In genomic region chr4:59332089-59332488, GRCm38 (mm10) we compare ENCODE assay signal across 8 mouse cellular contexts.
DNase-seq lines count a peak whose midpoint lies in the region; ATAC-seq and TF ChIP-seq lines count a peak whose summit lies in the region.

No protein-coding gene starts in this region.

- TF ChIP-seq CTCF in kidney, adult 2 months (conservative IDR thresholded peaks at IDR 0.05; ENCODE audit: insufficient read depth, insufficient read length, low read depth, low read length), result no peak
- no peak for TF ChIP-seq CTCF in bone marrow, adult 2 months (IDR thresholded peaks at IDR 0.05; ENCODE audit: control insufficient read depth, insufficient read depth, low read length)
- no peak for TF ChIP-seq CTCF in liver, postnatal 0 days (IDR thresholded peaks at IDR 0.05; ENCODE audit: low read depth)
- no peak for TF ChIP-seq CTCF in cerebellum, adult 2 months (IDR thresholded peaks at IDR 0.05; ENCODE audit: borderline replicate concordance, insufficient read depth, low read depth, low read length)

- no peak for TF ChIP-seq POLR2A in kidney, adult 2 months (IDR thresholded peaks at IDR 0.05; ENCODE audit: low read depth, low read length)
- TF ChIP-seq POLR2A in bone marrow, adult 2 months (IDR thresholded peaks at IDR 0.05; ENCODE audit: borderline replicate concordance, control insufficient read depth, low read depth, low read length), result no peak
- no peak for TF ChIP-seq POLR2A in cerebellum, adult 2 months (IDR thresholded peaks at IDR 0.05; ENCODE audit: borderline replicate concordance, insufficient read depth, low read length)

- H3K9me3 ChIP-seq in embryonic facial prominence, embryonic 10.5 days, result no peaks in the 10 kb centered on the region
- no peaks in the 10 kb centered on the region for H3K9me3 ChIP-seq in liver, postnatal 0 days (ENCODE audit: low read length)

- H3K9ac ChIP-seq in liver, postnatal 0 days (replicated peaks), result no peak overlapping the region

- H3K4me3 ChIP-seq in kidney, adult 2 months (ENCODE audit: insufficient read depth, low read depth, low read length), result no peak overlapping the region
- H3K4me3 ChIP-seq in bone marrow, adult 2 months (replicated peaks; ENCODE audit: control insufficient read depth, low read depth, low read length), result no peak overlapping the region
- H3K4me3 ChIP-seq in embryonic facial prominence, embryonic 10.5 days, result no peak overlapping the region
- H3K4me3 ChIP-seq in liver, postnatal 0 days (ENCODE audit: low read depth, low read length), result no peak overlapping the region
- H3K4me3 ChIP-seq in cerebellum, adult 2 months (replicated peaks; ENCODE audit: insufficient read depth, low read depth, low read length), result no peak overlapping the region

- no peaks in the 10 kb centered on the region for H3K36me3 ChIP-seq in kidney, adult 2 months (ENCODE audit: control insufficient read depth, insufficient read depth, low read length)
- H3K36me3 ChIP-seq in embryonic facial prominence, embryonic 10.5 days (replicated peaks), result no peaks in the 10 kb centered on the region
- peaks cover 7% of the 10 kb centered on the region for H3K36me3 ChIP-seq in liver, postnatal 0 days (replicated peaks; ENCODE audit: insufficient read depth, low read length)

- peak overlapping the region; percentile 33; the same call in 1 of the 2 replicates for H3K4me2 ChIP-seq in liver, postnatal 0 days (ENCODE audit: low read depth, low read length)

- no peaks in the 10 kb centered on the region for H3K27me3 ChIP-seq in kidney, adult 2 months (replicated peaks; ENCODE audit: control insufficient read depth, insufficient read depth, low read length)
- H3K27me3 ChIP-seq in embryonic facial prominence, embryonic 10.5 days (replicated peaks; ENCODE audit: low read depth, poor library complexity, severe bottlenecking), result no peaks in the 10 kb centered on the region
- no peaks in the 10 kb centered on the region for H3K27me3 ChIP-seq in liver, postnatal 0 days (ENCODE audit: insufficient read depth, low read length)
- no peaks in the 10 kb centered on the region for H3K27me3 ChIP-seq in cerebellum, adult 2 months (ENCODE audit: control insufficient read depth, insufficient read depth, low read length)

- H3K4me1 ChIP-seq in kidney, adult 2 months (ENCODE audit: control insufficient read depth, insufficient read depth, low read length), result 0 out of 2 replicates have a peak, but pooled peaks cover 4% of the 10 kb centered on the region
- peaks cover 11% of the 10 kb centered on the region for H3K4me1 ChIP-seq in bone marrow, adult 2 months (ENCODE audit: control insufficient read depth, insufficient read depth, low read length)
- H3K4me1 ChIP-seq in embryonic facial prominence, embryonic 10.5 days, result peaks cover 13% of the 10 kb centered on the region
- H3K4me1 ChIP-seq in liver, postnatal 0 days (ENCODE audit: insufficient read depth), result peaks cover 40% of the 10 kb centered on the region
- H3K4me1 ChIP-seq in cerebellum, adult 2 months (ENCODE audit: control insufficient read depth, insufficient read depth, low read length), result no peaks in the 10 kb centered on the region

- peak overlapping the region; percentile 65; the same call in 1 of the 2 replicates for H3K27ac ChIP-seq in kidney, adult 2 months (ENCODE audit: insufficient read depth, low read depth, low read length)
- H3K27ac ChIP-seq in bone marrow, adult 2 months (ENCODE audit: control insufficient read depth, insufficient read depth, low read depth, low read length, poor library complexity), result peak overlapping the region; percentile 98
- 0 out of 2 replicates have a peak overlapping the region, but pooled peaks have one; percentile 51 for H3K27ac ChIP-seq in embryonic facial prominence, embryonic 10.5 days (replicated peaks)
- peak overlapping the region; percentile 98 for H3K27ac ChIP-seq in liver, postnatal 0 days (ENCODE audit: low read depth)
- no peak overlapping the region for H3K27ac ChIP-seq in cerebellum, adult 2 months (ENCODE audit: insufficient read depth, low read length)

- peak; percentile 12; the same call in 1 of the 2 replicates for ATAC-seq in liver, postnatal 0 days

- 67% methylated on average over 5 of the region's 5 CpGs for WGBS in kidney, adult 2 months
- WGBS in bone marrow, adult 2 months, result 22% methylated on average over 5 of the region's 5 CpGs
- 72% methylated on average over 5 of the region's 5 CpGs for WGBS in embryonic facial prominence, embryonic 10.5 days
- WGBS in liver, postnatal 0 days (ENCODE audit: insufficient replicate concordance), result 46% methylated on average over 5 of the region's 5 CpGs
- 83% methylated on average over 5 of the region's 5 CpGs for WGBS in cerebellum, adult 2 months

- no peak for DNase-seq in kidney, adult 2 months
- DNase-seq in kidney, adult 8-10 months, result no peak
- DNase-seq in embryonic facial prominence, embryonic 10.5 days (ENCODE audit: low spot score), result no peak
- no peak for DNase-seq in liver, postnatal 0 days
- DNase-seq in ovary, postnatal 36 days (ENCODE audit: low spot score), result no peak
- no peak for DNase-seq in cerebellum, adult 2 months
- DNase-seq in right cerebral cortex, postnatal 4 days, result no peak

- TF ChIP-seq EP300 in liver, postnatal 0 days (IDR thresholded peaks at IDR 0.05; ENCODE audit: low read depth), result peak; percentile 1; the same call in 1 of the 2 replicates
